ENCODE assay signal across 9 mouse cellular contexts in the genomic region with DNA sequence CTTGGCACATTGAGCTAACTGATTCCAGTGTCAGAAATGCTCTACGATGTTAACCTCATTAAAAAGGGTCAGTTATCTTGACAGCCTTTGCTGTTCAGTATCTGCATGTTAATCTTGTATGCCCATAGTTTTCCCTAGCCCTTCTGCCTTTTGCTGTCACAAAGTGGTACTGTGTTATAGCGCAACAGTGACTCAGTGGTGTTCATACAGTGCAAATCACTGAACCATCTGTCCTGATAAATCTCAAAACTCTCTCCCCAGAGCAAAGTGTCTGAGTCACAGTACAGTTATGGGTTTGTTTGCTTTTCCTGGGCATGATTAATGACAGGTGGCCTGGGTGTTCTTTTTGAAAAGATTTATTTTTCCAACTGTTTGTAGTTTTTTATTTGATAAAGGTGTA.
DNase-seq lines count a peak whose midpoint lies in the region; ATAC-seq lines count a peak whose summit lies in the region.
"Had no signal": no experiment of that assay in that cellular context is flagged by ENCODE, and none has a peak within 500 bp of the region (broad histone marks: within the 10 kb centered on the region; RNA-seq: fewer than 3 reads in every experiment).

No protein-coding gene starts in this region.

- no peak for DNase-seq in cerebellum, postnatal 4 days (ENCODE audit: low spot score in 2 of 2)
- peak; percentile 11 to 52 for DNase-seq in left cerebral cortex, postnatal 25 days (ENCODE audit: low spot score in 2 of 2)
- DNase-seq in left cerebral cortex, postnatal 4 days: no peak
- DNase-seq in cerebellum, postnatal 36 days: peak; percentile 3 to 25
- DNase-seq in telencephalon, adult 2 months (ENCODE audit: low read depth, low spot score): peak; percentile 27
- DNase-seq in heart, adult 9 months (ENCODE audit: low spot score in 2 of 2): no peak
- no peak for DNase-seq in right cerebral cortex, postnatal 25 days
- DNase-seq: spleen, adult 18-20 months had no signal

- intact Hi-C loops in left cerebral cortex, postnatal 25 days (cut with DNase I): no loop called here
- intact Hi-C loops in left cerebral cortex, postnatal 4 days (cut with DNase I): no loop called here

- ATAC-seq in cerebellum, adult (ENCODE audit: insufficient number of reproducible peaks, low FRiP score, low TSS enrichment): peak; percentile 81

Comparison
In these comparisons a context has a peak if more than half of its experiments do, and no peak if none do; other contexts are left out.
1. DNase-seq: peak in left cerebral cortex, postnatal 25 days (2 of 2), cerebellum, postnatal 36 days (2 of 2) and telencephalon, adult 2 months (single experiment); none in cerebellum, postnatal 4 days (0 of 2), left cerebral cortex, postnatal 4 days (single experiment), heart, adult 9 months (0 of 2) and right cerebral cortex, postnatal 25 days (single experiment).